Mouse (Mus musculus): ENCODE measurements around the gene Slc37a4.
"Not testable (repeated sequence)": the region's sequence is repeated elsewhere in the genome, so short reads cannot be mapped to it uniquely, and the experiment has no call there.

Slc37a4 gene

GRCm38 (mm10) chr9:44396684-44397411, at the start of gene Slc37a4:
Gene Slc37a4 (plus strand): TSS chr9:44396852.
- DNase-seq (ENCODE audit: inconsistent age in 2 of 2, low spot score in 1 of 2): peak; percentile 99

DNA sequence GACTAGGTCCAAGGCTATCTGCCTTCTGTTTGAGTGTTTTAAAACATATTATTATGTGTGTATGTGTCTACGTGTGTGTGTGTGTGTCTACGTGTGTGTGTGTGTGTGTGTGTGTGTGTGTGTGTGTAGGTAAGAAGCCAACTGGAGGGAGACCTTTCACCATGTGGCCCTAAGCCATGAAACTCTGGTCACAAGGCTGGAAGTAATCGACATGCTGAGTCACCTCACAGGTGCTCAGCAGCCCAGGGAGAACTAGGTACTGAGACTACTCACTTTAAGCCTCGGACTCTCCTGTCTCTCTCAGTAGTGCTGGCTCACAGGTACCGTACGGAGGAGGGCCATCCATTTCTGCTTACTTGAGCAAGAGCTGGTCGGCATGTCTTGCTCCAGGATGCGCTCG, 49.5 kb upstream of the Slc37a4 start:
- DNase-seq (ENCODE audit: inconsistent age in 2 of 2, low spot score in 1 of 2): no peak

DNA sequence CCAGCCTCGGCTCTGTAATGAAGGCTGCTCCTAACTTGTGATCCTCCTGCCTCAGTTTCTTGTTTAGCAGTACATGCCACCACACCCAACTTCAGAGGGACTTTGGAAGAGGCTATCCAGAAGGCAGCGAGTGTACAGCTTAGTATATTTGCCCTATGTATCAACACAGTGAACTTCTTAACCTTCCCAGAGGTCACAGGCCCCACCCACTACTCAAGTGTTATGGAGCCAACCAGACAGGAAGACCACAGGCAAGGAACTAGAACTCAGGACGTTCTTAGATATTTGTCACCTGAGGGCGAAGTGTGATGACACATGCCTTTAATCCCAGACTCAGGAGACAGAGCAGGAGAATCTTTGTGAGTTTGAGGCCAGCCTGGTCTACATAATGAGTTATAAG, 49.0 kb upstream of the Slc37a4 start:
- no peak for DNase-seq (ENCODE audit: inconsistent age in 2 of 2, low spot score in 1 of 2)

DNA sequence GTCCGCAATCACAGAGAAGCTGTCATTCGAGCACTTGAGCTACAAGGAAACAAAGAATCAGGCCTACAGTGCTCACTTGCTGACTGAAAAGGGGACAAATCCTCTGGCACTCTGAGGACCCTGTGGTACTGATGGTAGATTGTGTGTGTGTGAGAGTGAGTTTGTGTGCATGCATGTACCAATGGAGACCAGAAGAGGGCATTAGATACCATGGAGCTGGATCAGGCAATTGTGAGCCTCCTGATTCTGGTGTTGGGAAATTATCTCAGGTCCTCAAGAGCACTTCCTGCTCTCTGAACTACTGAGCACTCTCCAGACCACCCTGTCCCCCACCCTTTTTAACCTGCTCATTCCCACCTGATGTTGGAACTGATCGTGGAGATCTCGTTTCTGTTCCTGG, 48.1 kb upstream of the Slc37a4 start:
- no peak for DNase-seq (ENCODE audit: inconsistent age in 2 of 2, low spot score in 1 of 2)

- DNase-seq (ENCODE audit: inconsistent age in 2 of 2, low spot score in 1 of 2): no peak
Observed at GRCm38 (mm10) chr9:44351396-44351795, 45.3 kb upstream of the Slc37a4 start.

GRCm38 (mm10) chr9:44352337-44352736, 44.3 kb upstream of the Slc37a4 start:
- no peak for DNase-seq (ENCODE audit: inconsistent age in 2 of 2, low spot score in 1 of 2)

GRCm38 (mm10) chr9:44353142-44353541, 43.5 kb upstream of the Slc37a4 start:
- peak; percentile 61 to 86 for DNase-seq (ENCODE audit: inconsistent age in 2 of 2, low spot score in 1 of 2)

- peak in 1 of 2 experiments; percentile 74 for DNase-seq (ENCODE audit: inconsistent age in 2 of 2, low spot score in 1 of 2)
Observed at GRCm38 (mm10) chr9:44357207-44357606, 39.4 kb upstream of the Slc37a4 start.

- peak; percentile 96 to 98 for DNase-seq (ENCODE audit: inconsistent age in 2 of 2, low spot score in 1 of 2)
Observed at GRCm38 (mm10) chr9:44361190-44361917, 35.3 kb upstream of the Slc37a4 start, which contains the start of gene Vps11. Gene Vps11 (minus strand): TSS chr9:44361670.

DNA sequence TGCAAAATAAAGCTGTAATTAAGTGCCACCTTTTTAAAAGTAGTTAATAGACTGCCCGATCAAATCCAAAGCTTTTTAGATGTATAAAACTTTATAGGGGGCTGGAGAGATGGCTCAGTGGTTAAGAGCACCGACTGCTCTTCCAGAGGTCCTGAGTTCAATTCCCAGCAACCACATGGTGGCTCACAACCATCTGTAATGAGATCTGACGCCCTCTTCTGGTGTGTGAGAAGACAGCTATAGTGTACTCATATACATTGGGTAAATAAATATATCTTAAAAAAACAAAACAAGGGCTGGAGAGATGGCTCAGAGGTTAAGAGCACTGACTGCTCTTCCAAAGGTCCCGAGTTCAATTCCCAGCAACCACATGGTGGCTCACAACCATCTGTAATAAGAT, 34.7 kb upstream of the Slc37a4 start:
- not testable (repeated sequence) for DNase-seq (ENCODE audit: inconsistent age in 2 of 2, low spot score in 1 of 2)

GRCm38 (mm10) chr9:44364480-44364879, 32.2 kb upstream of the Slc37a4 start:
- DNase-seq (ENCODE audit: inconsistent age in 2 of 2, low spot score in 1 of 2): peak in 1 of 2 experiments; percentile 63

DNA sequence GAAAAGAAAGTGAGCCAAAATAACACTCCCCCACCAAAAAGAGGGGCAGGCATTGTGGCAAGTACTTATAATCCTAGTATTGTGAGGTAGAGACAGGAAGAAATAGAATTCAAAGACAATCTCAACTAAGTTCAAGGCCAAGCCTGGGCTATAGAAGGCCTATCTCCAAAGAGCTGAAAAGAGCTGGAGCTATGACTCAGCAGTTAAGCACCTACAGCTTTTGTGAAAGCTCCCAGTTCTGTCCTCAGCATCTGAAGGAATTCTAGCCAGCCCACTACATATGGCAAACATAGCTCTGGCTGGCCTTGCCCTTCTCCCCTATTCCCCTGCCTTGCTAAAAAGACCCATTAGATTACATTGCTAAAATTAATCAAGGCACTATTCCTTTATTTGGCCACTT, 23.3 kb upstream of the Slc37a4 start:
- DNase-seq (ENCODE audit: inconsistent age in 2 of 2, low spot score in 1 of 2): peak in 1 of 2 experiments; percentile 68

- DNase-seq (ENCODE audit: inconsistent age in 2 of 2, low spot score in 1 of 2): peak; percentile 53 to 89
Observed at GRCm38 (mm10) chr9:44376141-44376540, 20.5 kb upstream of the Slc37a4 start.

- not testable (repeated sequence) for DNase-seq (ENCODE audit: inconsistent age in 2 of 2, low spot score in 1 of 2)
Observed at GRCm38 (mm10) chr9:44377335-44377734, 19.3 kb upstream of the Slc37a4 start.

DNA sequence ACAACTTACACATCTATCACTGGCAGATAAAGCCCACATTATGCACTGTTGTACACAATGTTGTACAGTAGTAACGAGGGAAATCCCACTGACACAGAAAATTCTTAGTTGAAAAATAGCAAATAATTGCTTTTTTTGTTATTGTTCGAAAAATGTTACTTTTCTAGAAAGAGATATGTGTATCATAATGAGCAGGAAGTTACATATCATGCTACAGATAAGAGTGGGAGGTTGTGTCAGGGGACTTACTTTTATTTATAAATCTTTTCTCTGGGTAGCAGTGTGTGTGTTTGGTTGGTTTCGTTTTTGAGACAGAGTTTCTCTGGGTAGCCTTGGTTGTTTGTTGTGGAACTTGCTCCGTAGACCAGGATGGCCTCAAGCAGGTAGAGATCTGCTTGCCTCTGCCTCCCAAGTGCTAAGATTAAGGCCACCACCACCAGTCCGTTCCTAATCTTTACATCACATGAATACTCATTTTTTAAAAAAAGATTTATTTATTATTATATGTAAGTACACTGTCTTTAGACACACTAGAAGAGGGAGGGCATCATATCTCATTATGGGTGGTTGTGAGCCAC, 18.4 kb upstream of the Slc37a4 start:
- no peak for DNase-seq (ENCODE audit: inconsistent age in 2 of 2, low spot score in 1 of 2)

GRCm38 (mm10) chr9:44379054-44379834, 17.4 kb upstream of the Slc37a4 start, which contains the start of gene Hyou1:
Gene Hyou1 (plus strand): TSS chr9:44379490.
- DNase-seq (ENCODE audit: inconsistent age in 2 of 2, low spot score in 1 of 2): peak; percentile 99 to 100

GRCm38 (mm10) chr9:44379862-44380261, 16.8 kb upstream of the Slc37a4 start:
- no peak for DNase-seq (ENCODE audit: inconsistent age in 2 of 2, low spot score in 1 of 2)

- DNase-seq (ENCODE audit: inconsistent age in 2 of 2, low spot score in 1 of 2): peak in 1 of 2 experiments; percentile 46
Observed at GRCm38 (mm10) chr9:44384596-44384995, 12.1 kb upstream of the Slc37a4 start.

GRCm38 (mm10) chr9:44387221-44387620, 9.4 kb upstream of the Slc37a4 start:
- DNase-seq (ENCODE audit: inconsistent age in 2 of 2, low spot score in 1 of 2): no peak

- peak; percentile 38 to 75 for DNase-seq (ENCODE audit: inconsistent age in 2 of 2, low spot score in 1 of 2)
Observed at GRCm38 (mm10) chr9:44389273-44389672, 7.4 kb upstream of the Slc37a4 start.

DNA sequence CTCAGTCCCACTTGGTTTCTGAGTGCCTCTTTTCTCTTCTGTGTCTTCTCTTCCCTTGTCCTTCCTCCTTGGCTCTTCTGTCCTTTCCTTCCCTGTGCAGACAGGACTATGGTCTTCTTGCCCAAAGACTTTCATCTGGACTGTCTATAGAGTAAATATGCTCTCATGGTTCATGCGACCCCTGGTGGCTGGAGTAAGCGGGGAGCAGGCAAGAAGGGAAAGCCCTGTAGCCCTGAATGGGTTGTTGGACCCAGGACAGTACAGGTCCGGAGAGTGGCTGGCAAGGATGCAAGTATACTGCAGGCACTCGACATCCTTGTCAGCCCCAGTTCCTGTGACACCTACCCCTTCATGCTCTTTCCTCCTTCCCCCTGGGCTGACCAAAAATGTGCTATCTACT, 5.2 kb upstream of the Slc37a4 start:
- DNase-seq (ENCODE audit: inconsistent age in 2 of 2, low spot score in 1 of 2): peak; percentile 68 to 90
